Mouse (Mus musculus): Measurements from ENCODE around the gene Arhgap18.
A peak's percentile ranks its signal among the peaks of the same experiment; 100 is the strongest.

Arhgap18 gene

DNA sequence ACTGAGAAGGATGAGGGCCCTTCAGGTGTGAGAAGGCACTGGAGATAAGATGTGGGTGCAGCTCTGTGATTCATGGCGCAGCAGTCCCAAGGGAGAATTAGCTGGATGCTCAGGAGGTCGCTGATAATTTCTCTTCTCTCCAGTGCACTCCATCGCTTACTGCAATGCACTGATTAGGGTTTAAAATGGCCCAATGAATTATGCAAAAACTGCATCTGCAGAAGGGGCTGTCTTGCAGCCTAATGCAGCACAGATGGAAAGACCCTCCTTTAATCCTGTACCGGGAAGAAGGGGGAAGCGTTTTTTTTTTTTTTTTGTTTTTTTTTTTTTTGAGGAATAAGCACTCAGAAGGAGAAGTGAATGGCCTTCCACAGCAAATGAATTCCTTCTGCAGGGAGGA lies 74.1 kb downstream of the Arhgap18 start:
- no peak for DNase-seq (ENCODE audit: extremely low read depth, low read depth, low spot score)

- DNase-seq (ENCODE audit: extremely low read depth, low read depth, low spot score) = no peak
Observed at GRCm38 (mm10) chr10:26828412-26829137, 75.4 kb downstream of the Arhgap18 start.

DNA sequence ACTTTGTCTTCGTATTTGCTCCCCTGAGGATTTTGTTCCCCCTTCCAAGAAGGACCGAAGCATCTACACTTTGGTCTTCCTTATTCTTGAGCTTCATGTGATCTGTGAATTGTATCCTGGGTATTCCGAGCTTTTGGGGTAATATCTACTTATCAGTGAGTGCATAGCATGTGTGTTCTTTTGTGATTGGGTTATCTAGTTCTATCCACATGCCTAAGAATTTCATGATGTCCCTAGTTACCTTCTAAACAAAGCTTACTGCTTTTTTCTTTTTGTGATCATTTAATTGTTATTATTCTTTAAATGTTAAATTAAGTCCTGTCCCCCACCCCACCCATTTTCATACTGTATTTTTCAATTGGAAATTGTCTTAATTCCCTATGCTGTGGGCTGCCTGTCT lies 78.8 kb downstream of the Arhgap18 start:
- DNase-seq (ENCODE audit: extremely low read depth, low read depth, low spot score) = no peak

DNA sequence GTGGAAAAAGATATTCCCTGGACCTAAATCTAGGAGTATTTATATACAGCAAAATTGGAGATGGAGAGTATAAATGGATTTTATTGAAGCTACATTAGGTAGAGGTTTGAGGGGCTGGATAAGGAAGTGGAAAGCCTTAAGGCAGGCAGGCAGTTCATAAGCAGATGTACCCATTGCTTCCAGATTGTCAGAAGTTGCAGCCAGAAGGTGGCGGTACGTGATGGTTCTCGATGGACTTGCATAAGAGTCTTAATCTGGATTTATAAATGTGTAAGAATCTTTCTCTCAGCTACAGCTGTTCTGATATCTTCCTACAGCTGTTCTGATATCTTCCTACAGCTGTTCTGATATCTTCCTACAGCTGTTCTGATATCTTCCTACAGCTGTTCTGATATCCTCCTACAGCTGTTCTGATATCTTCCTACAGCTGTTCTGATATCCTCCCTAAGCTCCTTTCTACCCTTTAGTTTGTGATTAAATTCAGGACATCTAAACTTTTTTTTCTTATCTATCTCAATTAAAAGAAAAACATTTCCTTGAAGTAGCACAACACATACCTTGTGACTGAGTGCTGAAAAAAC lies 79.5 kb downstream of the Arhgap18 start:
- DNase-seq (ENCODE audit: extremely low read depth, low read depth, low spot score) = no peak

DNA sequence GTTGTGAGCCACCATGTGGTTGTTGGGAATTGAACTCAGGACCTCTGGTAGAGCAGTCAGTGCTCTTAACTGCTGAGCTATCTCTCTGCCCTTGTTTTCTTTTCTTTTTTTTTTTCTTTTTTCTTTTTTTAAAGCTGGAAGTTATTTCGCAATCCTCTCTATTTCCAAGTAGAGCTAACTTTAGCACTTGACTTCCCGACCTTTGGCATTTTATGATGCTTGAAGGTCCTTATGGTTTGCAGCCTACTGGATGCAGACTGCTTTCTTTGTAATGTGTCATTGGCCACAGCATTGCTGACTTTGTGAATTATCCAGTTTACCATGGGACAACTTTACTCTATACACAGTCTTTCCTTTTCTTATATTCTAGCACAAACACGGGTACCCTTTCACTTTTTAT lies 80.2 kb downstream of the Arhgap18 start:
- no peak for DNase-seq (ENCODE audit: extremely low read depth, low read depth, low spot score)

- no peak for DNase-seq (ENCODE audit: extremely low read depth, low read depth, low spot score)
Observed at GRCm38 (mm10) chr10:26849311-26849710, 96.1 kb downstream of the Arhgap18 start.

- DNase-seq (ENCODE audit: extremely low read depth, low read depth, low spot score) = no peak
Observed at GRCm38 (mm10) chr10:26849854-26850253, 96.6 kb downstream of the Arhgap18 start.

DNA sequence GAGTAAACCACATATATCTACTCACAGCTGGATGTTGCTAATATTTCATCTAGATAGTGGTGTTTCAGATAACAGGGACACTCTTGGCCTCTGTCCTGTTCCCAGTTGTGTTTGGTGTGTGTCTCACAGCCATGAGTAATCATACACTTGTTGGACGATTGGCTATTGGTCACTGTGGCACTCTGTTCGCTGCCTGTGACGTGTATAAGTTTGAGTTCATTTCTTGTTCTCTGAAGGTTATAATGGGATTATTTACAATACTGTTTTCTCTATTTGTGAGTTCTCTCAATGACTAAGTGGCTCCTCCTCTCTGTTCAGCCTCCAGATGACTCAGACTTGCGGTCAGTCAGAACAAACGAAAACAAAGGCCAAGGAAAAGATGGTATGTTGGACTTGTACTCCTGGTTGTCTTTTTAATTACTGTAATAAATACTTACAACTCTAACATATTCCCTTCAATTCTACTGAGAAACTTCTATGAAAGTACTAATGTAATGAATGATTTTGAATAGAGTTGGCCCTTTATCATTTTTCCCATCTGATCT lies 101.4 kb downstream of the Arhgap18 start:
- DNase-seq (ENCODE audit: extremely low read depth, low read depth, low spot score) = no peak

- DNase-seq (ENCODE audit: extremely low read depth, low read depth, low spot score) = peak; percentile 76
Observed at GRCm38 (mm10) chr10:26855851-26856535, 102.8 kb downstream of the Arhgap18 start.

- DNase-seq (ENCODE audit: extremely low read depth, low read depth, low spot score) = no peak
Observed at GRCm38 (mm10) chr10:26857583-26857982, 104.4 kb downstream of the Arhgap18 start.

GRCm38 (mm10) chr10:26858537-26858936 lies 105.3 kb downstream of the Arhgap18 start:
- DNase-seq (ENCODE audit: extremely low read depth, low read depth, low spot score) = no peak

DNA sequence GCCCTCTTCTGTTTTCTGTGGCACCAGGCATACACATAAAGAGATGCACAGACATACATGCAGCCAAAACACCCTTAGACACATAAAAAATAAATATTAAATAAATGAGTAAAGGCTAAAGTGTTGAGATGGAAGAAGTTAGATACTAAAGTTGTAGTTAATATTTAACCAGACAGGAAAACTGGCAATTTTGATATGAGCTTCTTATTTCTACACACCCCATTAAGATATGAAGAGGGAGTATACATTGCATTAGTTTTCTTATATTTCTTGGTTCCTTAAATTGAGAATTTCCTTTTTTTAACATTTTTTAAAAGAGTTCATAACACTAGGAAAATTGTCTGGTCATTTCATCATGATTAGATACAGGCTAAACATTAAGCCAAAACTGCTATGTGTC lies 108.0 kb downstream of the Arhgap18 start:
- no peak for DNase-seq (ENCODE audit: extremely low read depth, low read depth, low spot score)

- no peak for DNase-seq (ENCODE audit: extremely low read depth, low read depth, low spot score)
Observed at GRCm38 (mm10) chr10:26862207-26862606, 109.0 kb downstream of the Arhgap18 start.

GRCm38 (mm10) chr10:26863982-26864381 lies 110.8 kb downstream of the Arhgap18 start:
- DNase-seq (ENCODE audit: extremely low read depth, low read depth, low spot score) = no peak

GRCm38 (mm10) chr10:26870802-26871201 lies 117.6 kb downstream of the Arhgap18 start:
- no peak for DNase-seq (ENCODE audit: extremely low read depth, low read depth, low spot score)

DNA sequence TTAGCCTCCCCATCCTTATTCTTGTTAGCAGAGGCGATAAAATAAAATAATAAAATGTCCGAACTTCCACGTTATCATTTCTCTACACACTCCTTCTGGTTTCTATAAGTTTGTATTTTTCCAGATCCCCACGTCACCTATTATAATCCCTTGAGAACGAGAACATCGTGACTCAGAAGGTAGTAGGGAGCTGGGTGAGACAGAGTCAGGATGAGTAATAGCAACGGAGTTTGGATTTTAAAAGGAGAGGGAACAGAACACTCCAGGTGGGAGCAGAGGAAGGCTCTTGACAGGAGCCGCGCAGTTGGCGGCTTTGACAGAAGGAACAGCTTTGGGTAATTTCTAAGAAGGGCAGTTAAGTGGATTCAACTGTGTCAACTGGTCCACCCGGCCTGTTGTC lies 124.1 kb downstream of the Arhgap18 start:
- DNase-seq (ENCODE audit: extremely low read depth, low read depth, low spot score) = no peak

GRCm38 (mm10) chr10:26878924-26879600 lies 125.8 kb downstream of the Arhgap18 start:
- peak; percentile 56 for DNase-seq (ENCODE audit: extremely low read depth, low read depth, low spot score)

DNA sequence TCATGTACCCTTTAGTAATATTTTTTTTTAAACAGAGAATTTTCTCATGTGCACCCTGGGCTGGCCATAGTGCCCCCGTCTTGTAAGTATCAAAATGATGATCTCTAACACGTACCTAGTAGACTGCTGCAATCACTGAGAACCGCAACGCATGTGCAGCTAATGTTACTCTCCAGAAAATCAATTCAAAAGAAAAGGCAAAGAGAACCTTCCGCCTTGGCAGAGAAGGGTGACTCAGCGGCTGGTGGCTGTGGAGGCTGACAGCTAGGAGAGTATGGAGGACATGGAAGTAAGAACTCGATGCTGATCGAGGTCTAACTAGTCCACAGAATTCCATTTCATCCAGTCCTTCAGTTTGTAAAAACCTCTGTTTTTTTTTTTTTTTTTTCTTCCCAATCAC lies 131.7 kb downstream of the Arhgap18 start:
- DNase-seq (ENCODE audit: extremely low read depth, low read depth, low spot score) = no peak

DNA sequence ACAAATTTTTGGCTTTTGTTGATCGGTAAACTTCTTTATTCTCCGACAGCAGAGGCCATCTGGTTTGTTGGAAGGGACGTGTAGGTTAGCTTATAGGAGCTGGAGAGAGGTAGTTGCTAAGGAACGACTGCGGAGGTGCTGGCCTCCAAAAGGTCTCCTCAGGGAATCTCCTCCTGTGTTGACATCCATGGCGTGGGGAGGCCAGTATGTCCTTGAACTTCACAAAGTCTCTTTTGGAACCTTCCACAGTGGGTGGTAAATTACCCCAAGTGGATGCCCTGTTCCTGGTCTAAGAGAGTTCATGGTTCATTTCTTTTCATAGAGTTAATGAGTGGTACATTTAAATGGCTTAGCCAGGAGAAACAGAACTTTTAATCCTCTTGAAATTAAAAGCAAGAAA lies 136.0 kb downstream of the Arhgap18 start:
- DNase-seq (ENCODE audit: extremely low read depth, low read depth, low spot score) = no peak

DNA sequence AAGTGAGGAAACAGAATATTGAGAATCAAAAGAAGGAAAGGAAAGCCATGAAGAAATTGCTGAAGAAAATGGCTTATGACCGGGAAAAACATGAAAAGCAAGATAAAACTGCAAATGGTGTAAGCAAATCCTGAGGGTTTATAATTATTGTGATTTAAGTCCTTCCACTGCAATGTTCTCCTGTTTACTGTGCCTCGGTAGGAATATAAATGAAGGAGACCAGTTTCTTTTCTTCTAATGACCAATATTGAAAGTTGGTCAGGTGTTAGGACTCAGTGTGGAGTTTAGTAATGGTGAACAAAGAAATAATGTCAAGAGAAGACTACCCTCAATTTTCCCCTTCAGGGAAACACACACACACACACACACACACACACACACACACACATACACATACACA lies 136.5 kb downstream of the Arhgap18 start:
- DNase-seq (ENCODE audit: extremely low read depth, low read depth, low spot score) = no peak

DNA sequence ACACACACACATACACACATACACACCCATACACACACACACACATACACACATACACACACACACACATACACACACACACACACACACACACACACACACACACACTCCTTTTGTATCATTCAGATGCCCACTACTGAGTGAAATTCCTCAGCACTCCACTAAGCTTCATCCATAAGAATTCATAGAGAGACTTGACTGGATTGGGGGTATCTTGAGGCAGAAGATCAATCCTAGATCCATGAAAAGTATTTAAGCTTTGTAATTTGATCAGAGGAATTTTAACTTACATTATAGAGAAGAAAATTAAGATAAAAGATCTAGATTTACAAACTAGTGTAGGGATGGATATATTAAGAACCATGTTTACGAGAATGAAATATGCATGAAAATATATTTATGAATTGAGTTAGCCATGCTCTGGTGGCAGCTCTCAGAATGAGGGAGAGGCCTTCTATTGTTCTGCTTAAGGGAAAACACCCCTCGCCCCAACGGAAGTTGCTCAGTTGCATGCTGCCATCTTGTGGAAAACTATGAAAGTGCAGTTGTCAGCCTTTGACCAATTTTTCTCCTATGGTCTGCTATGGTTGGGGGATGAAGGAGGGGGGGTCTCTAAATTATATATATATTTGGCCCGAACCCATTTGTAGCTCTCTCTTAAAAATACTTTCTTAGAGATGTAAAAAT lies 137.2 kb downstream of the Arhgap18 start:
- DNase-seq (ENCODE audit: extremely low read depth, low read depth, low spot score) = no peak

Data from fat pad, adult 2 months (tissue).